16 mouse cellular contexts compared by ENCODE assay signal in genomic region chr6:138597016-138597415, GRCm38 (mm10). TPM values are rescaled to one million over a fixed set of nuclear protein-coding genes. Genes with fewer than 3 reads are reported as not detected.
"Had no signal": no experiment of that assay in that cellular context is flagged by ENCODE, and none has a peak within 500 bp of the region (broad histone marks: within the 10 kb centered on the region; RNA-seq: fewer than 3 reads in every experiment).

No protein-coding gene starts in this region.

- H3K9ac ChIP-seq: limb, embryonic 12.5 days; liver, embryonic 13.5 days; liver, postnatal 0 days; lung, embryonic 15.5 days; neural tube, embryonic 12.5 days; stomach, embryonic 15.5 days had no signal

- H3K36me3 ChIP-seq: limb, embryonic 12.5 days; liver, embryonic 13.5 days; lung, embryonic 15.5 days; neural tube, embryonic 12.5 days; stomach, embryonic 15.5 days had no signal

- DNase-seq: kidney, adult 8-10 months; kidney, postnatal 25 days; layer of hippocampus, postnatal 36 days; liver; liver, embryonic 13.5 days; liver, postnatal 0 days; lung, postnatal 14 days; right cerebral cortex, postnatal 14 days; thymus, postnatal 36 days had no signal

- ATAC-seq: liver, postnatal 0 days had no signal

- H3K27me3 ChIP-seq: limb, embryonic 12.5 days; liver, embryonic 13.5 days; lung, embryonic 15.5 days; neural tube, embryonic 12.5 days; stomach, embryonic 15.5 days had no signal

- H3K9me3 ChIP-seq: limb, embryonic 12.5 days; liver, embryonic 13.5 days; lung, embryonic 15.5 days; neural tube, embryonic 12.5 days; stomach, embryonic 15.5 days had no signal

- H3K27ac ChIP-seq: limb, embryonic 12.5 days; liver, embryonic 13.5 days; lung, embryonic 15.5 days; macrophage; neural tube, embryonic 12.5 days; stomach, embryonic 15.5 days had no signal

- H3K4me2 ChIP-seq: limb, embryonic 12.5 days; liver, embryonic 13.5 days; lung, embryonic 15.5 days; neural tube, embryonic 12.5 days; stomach, embryonic 15.5 days had no signal

- H3K4me1 ChIP-seq: limb, embryonic 12.5 days; liver, embryonic 13.5 days; lung, embryonic 15.5 days; neural tube, embryonic 12.5 days; stomach, embryonic 15.5 days had no signal

- H3K4me3 ChIP-seq: limb, embryonic 12.5 days; liver, embryonic 13.5 days; lung, embryonic 15.5 days; neural tube, embryonic 12.5 days; stomach, embryonic 15.5 days had no signal

RNA-seq across cellular contexts. Expression of gene Lmo3, which starts 15.2 kb away (rescaled TPM):
- polyA plus RNA-seq: liver, postnatal 0 days; macrophage; spleen, adult 2 months; testis, adult 2 months had no signal
